Mouse (Mus musculus): Measurements from ENCODE around the gene Fgf2. TPM values are rescaled to one million over a fixed set of nuclear protein-coding genes. Genes with fewer than 3 reads are reported as not detected.

The Fgf2 gene
- polyA plus RNA-seq, 1 experiment from 2014 or later: 0.35 TPM

DNA sequence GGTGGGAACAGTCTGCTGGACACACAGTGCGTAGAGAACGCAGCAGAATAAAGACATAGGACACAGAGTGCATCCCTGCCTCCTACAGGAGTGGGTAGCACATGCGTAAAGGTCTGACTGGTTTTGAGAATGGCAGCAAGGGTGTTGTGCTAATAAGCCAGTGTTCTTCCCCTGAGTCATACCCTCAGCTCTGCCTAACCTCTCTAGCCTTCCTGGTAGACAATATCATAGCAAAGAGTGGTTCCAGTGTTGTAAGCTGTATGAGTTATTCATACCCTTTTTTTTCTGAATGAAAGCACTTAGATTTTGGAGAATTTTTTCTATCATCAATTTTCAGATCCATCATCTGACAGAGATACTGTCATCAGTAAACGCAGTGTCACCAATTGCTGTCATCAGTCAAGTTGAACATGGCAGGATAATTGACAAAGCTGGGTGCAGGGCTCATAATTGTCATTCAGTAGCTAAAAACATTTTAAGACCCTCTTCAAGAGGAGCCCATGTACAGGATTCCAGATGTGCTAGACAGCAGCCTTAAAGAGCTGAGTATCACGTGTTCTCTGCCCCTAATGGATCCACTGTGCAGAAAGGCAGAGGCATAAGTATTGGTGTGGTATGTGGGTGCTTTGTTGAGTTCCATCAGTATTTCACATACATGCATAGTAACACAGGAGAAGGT, 48.9 kb downstream of the Fgf2 start:
- Histone ChIP-seq H3K4me1 (replicated peaks) (no peaks in the 10 kb centered on the region), H3K4me2 (replicated peaks) (no peak overlapping the region), H3K9me3 (no peaks in the 10 kb centered on the region), H3K27me3 (no peaks in the 10 kb centered on the region), H3K9ac (replicated peaks) (no peak overlapping the region), H3K4me3 (replicated peaks) (no peak overlapping the region), H3K36me3 (no peaks in the 10 kb centered on the region), H3K27ac (no peak overlapping the region)
- ATAC-seq: no peak
- WGBS: 95% methylated on average over 5 of the region's 5 CpGs

DNA sequence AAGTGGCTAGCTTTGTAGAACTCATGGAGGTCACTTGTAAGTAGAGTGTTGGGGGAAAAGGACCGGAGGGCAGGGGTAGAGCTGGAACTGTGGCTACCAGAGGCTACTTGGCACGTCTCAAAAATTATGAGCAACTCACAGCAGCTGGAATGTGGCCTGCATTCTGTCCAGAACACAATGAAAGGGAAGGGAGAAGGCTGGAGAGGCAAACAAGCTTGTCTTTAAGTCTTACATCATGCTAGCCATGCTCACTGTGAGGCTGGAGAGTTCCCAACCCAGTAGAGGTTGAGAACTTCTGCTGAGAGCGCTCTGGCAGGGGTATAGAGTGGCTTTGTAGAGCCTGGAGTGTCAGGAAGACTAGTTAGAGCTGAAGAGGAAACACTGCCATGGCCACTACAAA, 49.5 kb downstream of the Fgf2 start:
- Histone ChIP-seq H3K9me3 (no peaks in the 10 kb centered on the region), H3K27me3 (no peaks in the 10 kb centered on the region), H3K4me1 (replicated peaks) (no peaks in the 10 kb centered on the region), H3K9ac (replicated peaks) (no peak overlapping the region), H3K4me2 (replicated peaks) (no peak overlapping the region), H3K27ac (no peak overlapping the region), H3K4me3 (replicated peaks) (no peak overlapping the region), H3K36me3 (no peaks in the 10 kb centered on the region)
- ATAC-seq: no peak
- WGBS: 68% methylated on average over 3 of the region's 3 CpGs

GRCm38 (mm10) chr3:37398661-37399395, 50.7 kb downstream of the Fgf2 start:
- WGBS: 89% methylated on average over 7 of the region's 7 CpGs
- no peak overlapping the region for H3K27ac ChIP-seq
- ATAC-seq: no peak

DNA sequence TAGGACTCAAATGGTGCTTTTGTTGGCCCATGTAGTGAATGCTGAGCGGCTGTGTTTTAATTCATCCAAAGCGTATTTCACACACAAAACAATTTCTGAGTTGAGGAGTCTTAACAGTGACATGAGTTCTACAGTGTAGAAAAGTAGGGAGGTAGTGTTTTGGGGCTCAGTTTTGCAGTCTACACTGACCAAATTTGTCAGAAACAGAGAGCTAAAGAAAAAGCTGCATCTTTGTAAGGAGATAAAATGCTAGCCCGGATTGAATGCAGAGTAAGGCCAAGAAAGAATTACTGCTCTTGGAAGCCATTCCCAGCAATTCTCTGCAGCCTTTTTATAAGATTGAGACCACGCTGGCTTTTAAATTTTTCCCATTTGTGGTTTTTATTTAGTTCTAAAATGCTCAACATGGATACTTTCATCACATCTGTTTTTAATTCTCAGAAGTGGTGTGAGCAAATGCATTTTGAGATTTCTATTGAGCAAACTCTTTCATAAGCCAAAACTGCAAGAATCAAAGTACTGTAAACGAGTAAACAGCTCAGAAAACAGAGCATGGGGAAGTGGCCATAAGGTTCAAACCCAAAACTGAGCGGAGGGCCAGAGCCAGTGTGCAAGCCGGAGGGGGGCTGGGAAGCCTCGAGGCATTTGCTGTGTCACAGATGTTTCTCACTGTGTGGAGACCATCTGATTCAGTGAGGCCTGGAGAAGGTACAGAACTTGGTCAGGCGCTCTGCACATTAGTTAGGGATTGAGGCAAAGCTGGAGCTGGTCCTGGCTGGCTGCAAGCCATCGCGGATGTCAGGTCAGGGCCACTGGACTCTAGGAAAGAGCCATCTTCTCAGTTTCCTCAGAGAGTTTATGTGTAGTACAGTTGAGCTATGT, 53.8 kb downstream of the Fgf2 start:
- Histone ChIP-seq H3K4me3 (replicated peaks) (no peak overlapping the region), H3K27ac (no peak overlapping the region), H3K9me3 (no peaks in the 10 kb centered on the region), H3K4me1 (replicated peaks) (no peaks in the 10 kb centered on the region), H3K4me2 (replicated peaks) (no peak overlapping the region), H3K9ac (replicated peaks) (no peak overlapping the region), H3K36me3 (no peaks in the 10 kb centered on the region), H3K27me3 (no peaks in the 10 kb centered on the region)
- ATAC-seq: no peak
- WGBS: 89% methylated on average over 11 of the region's 11 CpGs

More at GRCm38 (mm10) chr3:37398661-37399395, 50.7 kb downstream of the Fgf2 start:
- H3K4me1 ChIP-seq (replicated peaks): no peaks in the 10 kb centered on the region
- H3K4me3 ChIP-seq (replicated peaks): no peak overlapping the region
- no peaks in the 10 kb centered on the region for H3K27me3 ChIP-seq
- H3K4me2 ChIP-seq (replicated peaks): no peak overlapping the region
- no peak overlapping the region for H3K9ac ChIP-seq (replicated peaks)
- no peaks in the 10 kb centered on the region for H3K9me3 ChIP-seq
- no peaks in the 10 kb centered on the region for H3K36me3 ChIP-seq

DNA sequence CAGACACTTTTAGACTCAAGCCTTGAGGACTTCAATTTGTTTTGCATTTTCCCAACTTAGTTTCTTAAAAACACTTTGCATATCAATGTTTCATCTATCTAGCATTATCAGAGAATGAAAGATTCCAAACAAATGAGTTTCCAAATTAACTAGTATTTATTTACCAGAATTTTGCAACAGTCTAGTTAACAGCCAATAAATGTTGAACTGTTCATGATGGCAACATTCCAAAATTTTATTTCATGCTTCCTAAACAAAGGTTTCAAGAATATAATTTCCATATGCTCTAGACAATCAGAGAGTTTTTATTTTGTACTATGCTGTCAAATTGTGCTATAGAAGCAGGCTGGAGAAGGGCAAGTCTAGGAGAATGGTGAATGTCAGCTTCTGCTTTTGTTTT, 59.5 kb downstream of the Fgf2 start:
- no peak for ATAC-seq
- H3K4me2 ChIP-seq (replicated peaks): no peak overlapping the region
- no peaks in the 10 kb centered on the region for H3K27me3 ChIP-seq
- no peaks in the 10 kb centered on the region for H3K9me3 ChIP-seq
- H3K9ac ChIP-seq (replicated peaks): no peak overlapping the region
- no peak overlapping the region for H3K4me3 ChIP-seq (replicated peaks)
- no peaks in the 10 kb centered on the region for H3K4me1 ChIP-seq (replicated peaks)
- no peaks in the 10 kb centered on the region for H3K36me3 ChIP-seq
- H3K27ac ChIP-seq: no peak overlapping the region

- Histone ChIP-seq H3K4me3 (replicated peaks) (no peak overlapping the region), H3K4me1 (replicated peaks) (peaks cover 2% of the 10 kb centered on the region), H3K27me3 (no peaks in the 10 kb centered on the region), H3K27ac (no peak overlapping the region), H3K36me3 (no peaks in the 10 kb centered on the region), H3K4me2 (replicated peaks) (no peak overlapping the region), H3K9me3 (no peaks in the 10 kb centered on the region), H3K9ac (replicated peaks) (no peak overlapping the region)
- no peak for ATAC-seq
- 91% methylated on average over 3 of the region's 3 CpGs for WGBS
Observed at GRCm38 (mm10) chr3:37413446-37413845, 65.3 kb downstream of the Fgf2 start.

DNA sequence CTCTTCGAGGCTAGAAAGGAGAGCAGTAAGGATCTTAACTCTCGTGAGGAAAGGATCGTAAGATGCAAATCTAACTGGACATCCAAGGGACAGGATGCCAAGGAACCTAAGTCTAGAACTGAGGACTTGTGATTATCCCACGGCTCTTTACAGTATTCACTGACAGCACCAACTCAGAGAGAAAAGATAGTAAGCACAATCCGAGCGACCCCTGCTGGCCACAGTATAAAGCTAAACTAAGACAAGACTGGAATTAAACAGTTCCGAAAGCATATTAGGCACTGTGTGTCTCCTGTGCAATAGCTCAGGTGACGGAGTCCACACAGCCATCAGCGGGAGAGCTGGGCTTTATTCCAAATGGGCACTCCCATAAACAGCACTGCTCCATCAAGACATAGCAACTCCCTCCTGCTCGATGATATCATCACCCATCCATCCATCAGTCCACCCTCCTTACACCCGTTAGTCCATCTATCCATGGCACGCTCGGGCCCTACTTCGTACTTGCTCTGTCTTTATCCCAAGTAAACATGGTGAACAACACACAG, 66.3 kb downstream of the Fgf2 start:
- H3K27me3 ChIP-seq: no peaks in the 10 kb centered on the region
- no peaks in the 10 kb centered on the region for H3K9me3 ChIP-seq
- no peak overlapping the region for H3K4me2 ChIP-seq (replicated peaks)
- no peaks in the 10 kb centered on the region for H3K36me3 ChIP-seq
- ATAC-seq: no peak
- H3K27ac ChIP-seq: no peak overlapping the region
- H3K9ac ChIP-seq (replicated peaks): no peak overlapping the region
- peaks cover 8% of the 10 kb centered on the region for H3K4me1 ChIP-seq (replicated peaks)
- WGBS: 54% methylated on average over 14 of the region's 14 CpGs
- no peak overlapping the region for H3K4me3 ChIP-seq (replicated peaks)

- Histone ChIP-seq H3K9me3 (no peaks in the 10 kb centered on the region), H3K27ac (no peak overlapping the region), H3K27me3 (no peaks in the 10 kb centered on the region), H3K4me3 (replicated peaks) (peak overlapping the region; percentile 71), H3K9ac (replicated peaks) (peak overlapping the region; percentile 79; the same call in 1 of the 2 replicates), H3K4me2 (replicated peaks) (peak overlapping the region; percentile 86), H3K4me1 (replicated peaks) (peaks cover 21% of the 10 kb centered on the region), H3K36me3 (no peaks in the 10 kb centered on the region)
- ATAC-seq: no peak
- WGBS: 76% methylated on average over 5 of the region's 5 CpGs
Observed at GRCm38 (mm10) chr3:37418341-37418740, 70.2 kb downstream of the Fgf2 start.

DNA sequence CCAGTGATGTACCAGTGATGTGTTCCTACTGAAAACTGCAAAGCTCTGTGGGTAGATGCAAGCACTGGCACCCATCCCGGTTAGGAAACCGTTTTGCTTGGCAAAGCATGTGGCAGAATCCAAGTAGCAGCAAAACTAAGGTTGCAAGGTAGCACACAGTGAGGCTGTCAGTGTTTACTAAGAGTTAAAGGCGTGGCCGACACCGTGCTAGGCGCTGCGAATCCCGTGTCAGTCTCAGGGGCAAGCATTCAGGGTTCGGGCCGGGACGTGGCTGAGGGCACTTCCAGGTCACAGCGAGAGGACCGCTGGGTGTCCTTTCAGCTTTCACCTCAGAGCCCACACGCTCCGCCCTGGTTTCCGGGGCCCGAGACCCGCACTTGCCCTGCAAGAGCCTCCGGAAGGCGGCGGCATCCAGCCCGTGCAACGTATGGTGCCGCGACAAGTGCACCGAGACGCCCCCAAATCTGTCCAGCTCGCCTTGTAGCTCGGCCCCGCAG, 70.9 kb downstream of the Fgf2 start:
- Histone ChIP-seq H3K4me2 (replicated peaks) (peak overlapping the region; percentile 86), H3K4me3 (replicated peaks) (peak overlapping the region; percentile 71), H3K9ac (replicated peaks) (peak overlapping the region; percentile 79), H3K27me3 (no peaks in the 10 kb centered on the region), H3K36me3 (no peaks in the 10 kb centered on the region), H3K4me1 (replicated peaks) (peaks cover 21% of the 10 kb centered on the region), H3K27ac (peak overlapping the region; percentile 83), H3K9me3 (no peaks in the 10 kb centered on the region)
- WGBS: under 1% methylated on average over 30 of the region's 30 CpGs
- no peak for ATAC-seq

DNA sequence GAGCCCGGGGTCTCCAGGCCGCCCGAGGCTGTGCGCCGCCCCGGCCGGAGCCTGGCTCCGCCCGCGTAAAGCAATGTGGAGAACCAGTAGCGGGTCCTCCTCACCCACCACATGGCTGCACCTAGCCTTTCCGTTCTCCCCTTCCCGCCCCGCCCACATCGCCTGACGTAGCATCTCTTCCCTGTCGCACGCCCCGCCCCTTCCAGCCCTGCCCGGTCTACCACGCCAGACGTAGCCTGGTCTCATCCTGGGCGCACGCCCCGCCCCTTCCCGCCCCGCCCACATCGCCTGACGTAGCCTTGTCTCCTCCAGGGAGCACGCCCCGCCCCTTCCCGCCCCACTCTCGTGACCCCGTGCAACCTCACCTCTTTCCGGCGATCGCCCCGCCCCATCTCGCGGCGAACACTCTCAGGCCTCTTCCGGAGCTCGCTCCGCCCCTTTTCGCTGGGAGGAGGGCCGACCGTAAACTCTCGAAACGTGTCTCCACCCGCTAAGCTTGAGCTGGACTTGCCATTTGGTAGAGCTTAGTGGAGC, 71.4 kb downstream of the Fgf2 start, which contains the start of gene Spata5:
Gene Spata5 (plus strand): TSS at position 439 of the 534 bp plus-strand sequence.
- Histone ChIP-seq H3K9me3 (no peaks in the 10 kb centered on the region), H3K4me1 (replicated peaks) (peaks cover 21% of the 10 kb centered on the region), H3K27me3 (no peaks in the 10 kb centered on the region), H3K36me3 (no peaks in the 10 kb centered on the region), H3K9ac (replicated peaks) (peak within 1 kb of the TSS; percentile 79), H3K4me3 (replicated peaks) (peak within 1 kb of the TSS; percentile 71), H3K27ac (peak within 1 kb of the TSS; percentile 85), H3K4me2 (replicated peaks) (peak within 1 kb of the TSS; percentile 93)
- WGBS: 0% methylated on average over 41 of the region's 50 CpGs
- ATAC-seq: peak; percentile 97

GRCm38 (mm10) chr3:37420072-37420471, 71.9 kb downstream of the Fgf2 start, which contains the start of gene Nudt6:
Gene Nudt6, minus strand, starts transcription at chr3:37420211.
- peak; percentile 83 for ATAC-seq
- peak within 1 kb of the TSS; percentile 71 for H3K4me3 ChIP-seq (replicated peaks)

More at GRCm38 (mm10) chr3:37420072-37420471, 71.9 kb downstream of the Fgf2 start, which contains the start of gene Nudt6:
- H3K36me3 ChIP-seq: no peaks in the 10 kb centered on the region
- H3K9ac ChIP-seq (replicated peaks): peak within 1 kb of the TSS; percentile 79
- H3K27ac ChIP-seq: peak within 1 kb of the TSS; percentile 85
- H3K9me3 ChIP-seq: no peaks in the 10 kb centered on the region
- under 1% methylated on average over 50 of the region's 50 CpGs for WGBS
- H3K4me1 ChIP-seq (replicated peaks): peaks cover 21% of the 10 kb centered on the region
- peak within 1 kb of the TSS; percentile 93 for H3K4me2 ChIP-seq (replicated peaks)
- no peaks in the 10 kb centered on the region for H3K27me3 ChIP-seq
